Mouse (Mus musculus) thymus, adult 2 months (tissue): ENCODE measurements at regions not wholly inside any gene's neighbourhood (a gene's known extent, or its start where the extent isn't known, plus 50 kb on each side); places are given as distances from the start of the nearest gene placed in this dataset.

ENCODE experiments used
- DNase-seq: peaks from one replicate; pipeline ENCODE4 v3.0.0; 2021
- H3K27ac ChIP-seq: fragments of 200-500 bp; 2 replicates; pipeline ENCODE4 v1.5.1; 2012; ENCODE audit warnings: low read length, control low read depth; ENCODE audit not compliant: control insufficient read depth, insufficient read depth
- H3K27me3 ChIP-seq: fragments of 200-500 bp; 2 replicates; pipeline ENCODE4 v1.6.1; 2012; ENCODE audit warnings: mild to moderate bottlenecking, low read length, moderate library complexity, mixed read lengths; ENCODE audit not compliant: control insufficient read depth, insufficient read depth
- H3K36me3 ChIP-seq: fragments of 200-500 bp; 2 replicates; pipeline ENCODE4 v1.6.1; 2012; ENCODE audit warnings: mild to moderate bottlenecking, low read length, moderate library complexity; ENCODE audit not compliant: control insufficient read depth, insufficient read depth
- H3K4me1 ChIP-seq: fragments of 200-500 bp; replicated peaks from 2 replicates; pipeline ENCODE4 v1.6.1; 2012; ENCODE audit warnings: low read length; ENCODE audit not compliant: control insufficient read depth, insufficient read depth
- H3K4me3 ChIP-seq: fragments of 200-500 bp; 2 replicates; pipeline ENCODE4 v1.5.1; 2012; ENCODE audit warnings: mild to moderate bottlenecking, low read length, control low read depth, moderate library complexity; ENCODE audit not compliant: control insufficient read depth, insufficient read depth
- CTCF ChIP-seq: fragments of 200-500 bp; IDR thresholded peaks from 2 replicates; pipeline ENCODE4 v1.5.1; 2012; ENCODE audit warnings: mild to moderate bottlenecking, control low read depth, low read length, moderate library complexity, borderline replicate concordance; ENCODE audit not compliant: control insufficient read depth, poor library complexity, insufficient read depth; ENCODE audit errors: extremely low read depth
- POLR2A ChIP-seq: fragments of 200-500 bp; IDR thresholded peaks from 2 replicates; pipeline ENCODE4 v1.6.1; 2012; ENCODE audit warnings: mild to moderate bottlenecking, low read length, control low read depth, moderate library complexity; ENCODE audit not compliant: control insufficient read depth, poor library complexity, insufficient read depth; ENCODE audit errors: extremely low read depth
- WGBS: fragments of 180-500 bp; shearing (Covaris S2); methylation state at CpG from one replicate; pipeline ENCODE4 v1.1.7; 2018; 5-methylcytosine and 5-hydroxymethylcytosine counted together

- Histone ChIP-seq H3K27ac (no peak overlapping the region), H3K4me3 (no peak overlapping the region), H3K36me3 (no peaks in the 10 kb centered on the region), H3K27me3 (no peaks in the 10 kb centered on the region), H3K4me1 (no peaks in the 10 kb centered on the region)
- no peak for DNase-seq
- 80% methylated on average over 5 of the region's 5 CpGs for WGBS
- TF ChIP-seq CTCF = no peak
- no peak for TF ChIP-seq POLR2A
Measured at GRCm38 (mm10) chr3:121068676-121069075, 102.8 kb downstream of the Rwdd3 start.

- Histone ChIP-seq H3K27ac (no peak overlapping the region), H3K36me3 (no peaks in the 10 kb centered on the region), H3K4me3 (no peak overlapping the region), H3K27me3 (no peaks in the 10 kb centered on the region), H3K4me1 (no peaks in the 10 kb centered on the region)
- TF ChIP-seq POLR2A = no peak
- TF ChIP-seq CTCF = no peak
- WGBS = 92% methylated on average over 9 of the region's 9 CpGs
- no peak for DNase-seq
Measured at GRCm38 (mm10) chr3:121035904-121036549, 135.5 kb downstream of the Rwdd3 start.

DNA sequence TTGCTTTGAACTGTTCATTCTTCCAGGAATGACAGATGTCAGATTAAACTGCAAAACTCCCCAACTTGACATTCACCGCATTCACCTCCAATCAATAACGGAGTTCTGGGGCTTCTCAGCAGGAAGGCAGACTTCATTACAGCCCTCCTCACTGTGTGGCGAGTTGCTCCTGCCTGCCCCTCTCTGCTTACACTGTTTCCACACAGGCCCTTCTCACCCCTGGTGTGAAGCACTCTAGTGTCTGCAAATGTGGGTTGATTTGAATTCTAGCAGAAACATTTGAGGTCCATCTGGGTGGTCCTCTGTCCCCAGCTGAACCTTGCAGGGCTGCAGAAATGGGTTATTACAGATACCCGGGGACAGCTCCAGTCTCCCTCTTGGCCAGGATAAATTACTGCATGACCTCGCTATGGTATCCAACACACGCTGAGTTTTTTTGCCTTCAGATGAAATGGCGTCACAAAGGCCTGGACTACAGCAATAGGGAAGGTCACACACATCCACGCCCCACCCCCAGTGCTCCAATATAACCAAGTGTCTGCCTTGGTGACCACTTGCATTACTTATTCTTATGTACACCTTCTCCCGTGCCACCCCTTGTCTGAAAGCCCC lies 145.8 kb downstream of the Rwdd3 start:
- no peak overlapping the region for H3K27ac ChIP-seq
- no peak for DNase-seq
- H3K27me3 ChIP-seq = no peaks in the 10 kb centered on the region
- no peaks in the 10 kb centered on the region for H3K36me3 ChIP-seq
- 92% methylated on average over 9 of the region's 9 CpGs for WGBS
- H3K4me1 ChIP-seq = no peaks in the 10 kb centered on the region
- H3K4me3 ChIP-seq = no peak overlapping the region
- TF ChIP-seq POLR2A (no peak), CTCF (no peak)

DNA sequence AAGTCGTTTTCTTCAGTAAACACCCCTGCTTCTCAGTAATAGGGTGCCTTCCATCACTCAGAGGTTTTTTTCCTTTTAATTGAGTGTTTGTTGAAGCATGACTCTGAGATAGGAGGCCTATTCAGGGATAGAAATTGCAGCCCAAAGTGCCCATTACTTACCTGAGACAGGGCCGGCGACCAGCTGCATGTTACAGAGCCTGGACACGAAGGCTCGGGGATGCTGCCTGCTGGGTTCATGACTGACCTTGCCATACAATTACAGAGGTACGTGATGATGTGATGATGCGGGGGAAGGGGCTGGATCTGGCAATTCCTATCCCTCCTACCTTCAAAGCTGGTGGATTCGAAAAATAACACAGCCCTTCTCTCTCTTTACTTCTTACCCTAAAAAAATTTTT lies 146.7 kb downstream of the Rwdd3 start:
- no peak for DNase-seq
- H3K27me3 ChIP-seq = no peaks in the 10 kb centered on the region
- TF ChIP-seq POLR2A = no peak
- no peak for TF ChIP-seq CTCF
- no peaks in the 10 kb centered on the region for H3K4me1 ChIP-seq
- no peaks in the 10 kb centered on the region for H3K36me3 ChIP-seq
- no peak overlapping the region for H3K27ac ChIP-seq
- no peak overlapping the region for H3K4me3 ChIP-seq
- WGBS = 82% methylated on average over 8 of the region's 8 CpGs

- no peak for TF ChIP-seq CTCF
- DNase-seq = no peak
- Histone ChIP-seq H3K4me3 (no peak overlapping the region), H3K36me3 (no peaks in the 10 kb centered on the region), H3K4me1 (no peaks in the 10 kb centered on the region), H3K27me3 (no peaks in the 10 kb centered on the region), H3K27ac (no peak overlapping the region)
- 84% methylated on average over 4 of the region's 4 CpGs for WGBS
Measured at GRCm38 (mm10) chr3:121021126-121021848, 150.2 kb downstream of the Rwdd3 start.

- DNase-seq = no peak
- no peaks in the 10 kb centered on the region for H3K4me1 ChIP-seq
- H3K27ac ChIP-seq = no peak overlapping the region
- no peak for TF ChIP-seq POLR2A
- no peak for TF ChIP-seq CTCF
- no peaks in the 10 kb centered on the region for H3K36me3 ChIP-seq
- H3K27me3 ChIP-seq = no peaks in the 10 kb centered on the region
- no peak overlapping the region for H3K4me3 ChIP-seq
- 93% methylated on average over 6 of the region's 6 CpGs for WGBS
Measured at GRCm38 (mm10) chr3:121009223-121009622, 162.3 kb downstream of the Rwdd3 start.
